Mouse (Mus musculus): Measurements from ENCODE around the gene March6.

March6 gene

DNA sequence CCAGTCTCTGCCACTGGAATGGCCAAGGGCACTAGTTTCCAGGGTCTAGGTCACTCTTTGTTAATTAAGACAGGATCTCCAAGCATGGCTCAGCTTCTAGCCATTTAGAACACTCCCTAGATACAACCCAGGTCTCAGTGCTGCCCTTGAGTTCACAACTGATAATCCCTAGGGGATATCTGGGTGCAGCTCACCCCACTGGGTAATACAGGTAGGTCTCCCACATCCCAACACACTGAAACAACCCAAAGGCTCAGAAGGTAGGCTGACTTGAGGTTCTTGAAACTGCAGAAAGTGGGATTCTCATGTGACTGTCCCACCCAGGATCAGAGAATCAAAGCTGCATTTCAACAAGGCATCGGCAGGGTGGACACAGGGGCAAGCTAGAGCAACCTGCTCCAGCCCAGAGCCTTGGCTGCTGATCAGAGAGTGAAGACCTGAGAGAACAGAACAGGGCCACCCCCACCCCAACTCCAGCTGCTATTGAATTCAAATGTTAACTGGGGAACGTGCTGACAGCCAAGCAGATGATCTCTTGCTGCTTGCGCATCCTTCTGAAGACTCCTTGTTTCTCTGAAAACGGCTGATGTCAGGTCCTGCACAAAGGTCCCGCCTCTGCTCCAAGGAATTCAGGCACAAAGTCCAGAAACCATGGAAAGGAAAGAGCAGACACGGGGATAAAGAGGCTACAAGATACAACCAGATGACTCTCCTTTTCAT, 116.5 kb downstream of the March6 start:
- DNase-seq (ENCODE audit: low read depth): no peak

- DNase-seq (ENCODE audit: low read depth): no peak
Measured at GRCm38 (mm10) chr15:31413662-31414061, 117.2 kb downstream of the March6 start.

- DNase-seq (ENCODE audit: low read depth): no peak
Measured at GRCm38 (mm10) chr15:31412933-31413332, 117.9 kb downstream of the March6 start.

GRCm38 (mm10) chr15:31412436-31412835, 118.4 kb downstream of the March6 start:
- DNase-seq (ENCODE audit: low read depth): no peak

DNA sequence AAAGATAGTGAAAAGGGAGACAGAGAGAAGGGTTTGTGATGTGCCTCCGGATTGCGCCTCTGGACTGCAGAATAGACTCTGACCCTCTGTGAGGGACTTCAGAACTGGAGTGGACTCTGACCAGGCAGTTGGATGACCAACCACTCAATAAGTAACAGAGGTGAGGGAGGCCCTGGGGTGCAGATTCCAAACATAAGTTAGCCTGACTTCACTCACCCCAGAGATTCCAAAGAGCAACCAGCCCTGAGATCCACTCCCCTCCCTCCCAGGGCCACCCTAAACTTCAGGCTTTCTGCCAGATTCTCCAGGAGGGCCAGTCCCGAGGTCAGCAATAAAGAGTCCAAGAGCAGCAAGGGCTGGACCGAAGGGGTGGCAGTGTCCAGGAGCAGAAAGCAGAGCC, 123.4 kb downstream of the March6 start:
- DNase-seq (ENCODE audit: low read depth): no peak

DNA sequence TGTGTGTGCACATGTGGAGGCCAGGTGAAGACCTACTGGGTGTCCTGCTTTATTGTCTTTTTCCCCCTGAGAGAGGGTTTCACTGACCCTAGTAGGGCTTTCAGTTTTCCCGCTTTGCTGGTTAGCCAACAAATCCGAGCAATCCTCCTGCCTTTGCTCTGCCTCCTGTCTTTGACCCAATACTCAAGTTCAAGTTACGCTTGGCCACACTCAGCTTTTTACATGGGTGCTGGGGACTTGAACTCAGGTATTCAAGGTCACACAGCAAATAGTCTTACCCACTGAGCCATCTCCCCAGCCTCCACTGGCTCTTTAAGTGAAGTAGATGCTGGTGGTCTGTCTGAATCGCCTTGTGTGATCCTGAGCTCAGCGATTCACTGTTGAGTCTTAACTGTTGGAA, 124.0 kb downstream of the March6 start:
- no peak for DNase-seq (ENCODE audit: low read depth)

Data from naive thymus-derived CD4-positive, alpha-beta T cell, adult 2 months (primary cell).